Mouse (Mus musculus) urinary bladder, adult 18-20 months (tissue): ENCODE measurements around the gene Ucp3.
"Not testable (repeated sequence)": the region's sequence is repeated elsewhere in the genome, so short reads cannot be mapped to it uniquely, and the experiment has no call there.

Source experiments
- DNase-seq, 2 experiments: peaks; one replicate each; pipeline ENCODE4 v3.0.0; 2022; ENCODE audit warnings: low spot score in 2 of 2, mixed read lengths in 2 of 2

Ucp3 gene

DNA sequence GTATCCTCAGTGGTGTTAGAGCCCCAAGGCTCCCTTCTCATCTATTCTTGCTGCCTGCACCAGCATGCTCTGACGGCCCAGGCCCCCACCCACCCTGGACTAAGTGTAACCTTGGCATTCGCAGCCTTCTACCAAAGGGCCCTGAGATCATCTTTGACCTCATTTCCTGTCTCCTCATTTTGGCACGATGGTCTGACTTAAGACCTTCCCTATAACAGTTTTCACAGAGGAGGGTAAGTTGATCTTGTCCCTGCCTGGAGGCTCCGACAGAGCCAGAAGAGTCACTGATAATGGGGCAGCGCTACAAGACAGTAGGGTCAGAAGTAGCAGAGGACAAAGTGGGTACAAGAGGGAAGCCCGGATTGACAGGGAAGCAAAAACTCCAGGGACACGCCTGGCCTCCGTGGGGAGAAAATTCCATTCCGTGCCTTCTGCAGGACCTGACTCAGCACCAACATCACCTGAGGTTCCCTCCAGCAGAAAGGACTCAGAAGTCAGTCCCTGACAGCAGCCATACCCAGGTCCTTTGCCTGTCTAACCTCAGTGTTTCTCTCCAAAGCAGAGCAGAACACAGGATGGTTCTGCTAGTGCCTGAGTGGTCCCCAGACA lies 1.2 kb downstream of the Ucp3 start:
- no peak for DNase-seq

GRCm38 (mm10) chr7:100474680-100475079 lies 1.9 kb downstream of the Ucp3 start:
- DNase-seq: peak in 1 of 2 experiments; percentile 60

GRCm38 (mm10) chr7:100479100-100479822 lies 6.5 kb downstream of the Ucp3 start:
- no peak for DNase-seq

GRCm38 (mm10) chr7:100479823-100480164 lies 7.0 kb downstream of the Ucp3 start:
- no peak for DNase-seq

DNA sequence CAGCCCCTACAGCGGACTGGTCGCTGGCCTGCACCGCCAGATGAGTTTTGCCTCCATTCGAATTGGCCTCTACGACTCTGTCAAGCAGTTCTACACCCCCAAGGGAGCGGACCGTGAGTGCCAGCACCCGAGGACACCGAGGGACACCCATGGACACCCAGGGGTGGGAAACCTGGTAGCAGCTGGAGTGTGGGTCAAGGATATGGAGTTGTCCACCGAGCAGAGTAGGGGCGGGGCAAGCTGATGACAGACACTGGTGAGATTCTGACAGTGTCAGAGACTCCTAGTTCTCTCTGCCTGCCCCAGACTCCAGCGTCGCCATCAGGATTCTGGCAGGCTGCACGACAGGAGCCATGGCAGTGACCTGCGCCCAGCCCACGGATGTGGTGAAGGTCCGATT lies 7.4 kb downstream of the Ucp3 start:
- DNase-seq: no peak

DNA sequence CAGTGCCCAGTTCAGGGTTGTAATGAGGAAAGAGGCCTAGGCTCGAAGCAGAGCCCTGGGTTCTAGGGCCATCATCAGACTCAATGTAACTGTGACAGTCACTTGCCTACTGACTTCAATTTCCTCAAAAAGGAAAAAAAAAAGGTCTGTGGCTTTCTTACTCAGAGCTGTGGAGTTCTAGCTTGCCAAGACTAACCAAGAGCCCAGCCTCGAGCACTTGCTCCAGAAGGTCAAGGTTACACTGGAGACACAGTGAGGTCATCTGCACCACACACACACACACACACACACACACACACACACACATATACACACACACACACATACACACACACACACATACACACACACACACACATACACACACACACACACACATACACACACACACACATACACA lies 9.3 kb downstream of the Ucp3 start:
- DNase-seq: not testable (repeated sequence)

DNA sequence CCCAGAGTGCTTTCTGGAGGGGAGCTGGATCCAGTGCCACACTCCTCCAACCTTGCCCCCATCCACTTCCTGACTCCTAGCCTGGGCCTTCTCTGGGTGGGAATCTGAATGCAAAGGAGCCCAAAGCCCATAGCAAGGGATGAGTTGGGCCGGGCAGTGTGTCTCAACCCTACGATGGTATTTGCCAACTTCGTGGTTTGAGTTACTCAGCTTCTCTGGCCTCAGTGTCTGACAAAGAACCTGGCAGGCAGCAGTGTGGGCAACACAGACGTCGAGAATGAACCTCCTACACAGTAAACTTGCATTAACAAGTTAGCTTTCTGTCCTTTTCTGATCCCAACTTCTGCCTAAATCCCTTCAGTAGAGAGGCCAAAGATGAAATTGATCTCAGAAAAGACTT lies 11.7 kb downstream of the Ucp3 start:
- DNase-seq: no peak

DNA sequence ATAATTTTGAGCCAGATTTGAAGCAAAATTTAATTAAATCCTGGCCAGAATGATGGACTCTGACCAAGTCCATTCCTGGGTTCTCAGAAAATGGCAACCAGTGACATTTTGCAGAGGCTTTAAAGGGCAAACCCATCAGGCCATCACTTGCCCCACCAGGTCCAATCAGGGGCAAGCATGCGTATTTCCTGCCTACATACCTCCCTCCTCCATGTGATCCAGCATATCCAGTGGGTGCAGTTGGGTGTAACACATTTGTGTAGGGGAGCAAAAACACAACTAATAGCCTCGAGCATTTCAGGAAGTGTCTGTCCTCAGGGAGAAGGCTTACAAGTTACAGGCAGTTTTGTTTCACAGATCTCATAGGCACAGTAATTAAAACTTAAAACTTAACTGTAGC lies 14.5 kb downstream of the Ucp3 start:
- DNase-seq: no peak

- DNase-seq: no peak
Observed at GRCm38 (mm10) chr7:100488474-100489048, 15.8 kb downstream of the Ucp3 start.

GRCm38 (mm10) chr7:100492391-100493116 lies 19.8 kb downstream of the Ucp3 start:
- no peak for DNase-seq

DNA sequence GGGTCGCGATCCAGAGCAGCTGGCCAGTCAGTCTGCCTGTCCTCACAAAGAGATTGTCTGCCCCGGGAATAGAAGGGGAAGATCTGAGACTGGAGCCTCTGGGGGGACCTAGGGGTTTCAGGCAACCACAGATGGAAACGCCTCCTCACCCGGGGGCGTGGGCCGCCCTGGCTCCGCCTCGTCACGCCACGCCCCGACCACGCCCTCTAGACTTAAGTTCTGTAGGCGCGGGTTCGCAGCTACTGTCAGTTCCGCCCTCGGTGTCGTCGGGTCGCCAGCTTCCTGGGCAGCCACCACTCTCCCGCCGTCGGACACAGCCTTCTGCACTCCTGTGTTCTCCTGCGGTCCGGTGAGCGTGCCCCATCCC lies 20.3 kb downstream of the Ucp3 start, which contains the start of gene Ucp2:
TSS of gene Ucp2 (plus strand) at position 221 of the 367 bp plus-strand sequence.
- peak; percentile 86 to 94 for DNase-seq

DNA sequence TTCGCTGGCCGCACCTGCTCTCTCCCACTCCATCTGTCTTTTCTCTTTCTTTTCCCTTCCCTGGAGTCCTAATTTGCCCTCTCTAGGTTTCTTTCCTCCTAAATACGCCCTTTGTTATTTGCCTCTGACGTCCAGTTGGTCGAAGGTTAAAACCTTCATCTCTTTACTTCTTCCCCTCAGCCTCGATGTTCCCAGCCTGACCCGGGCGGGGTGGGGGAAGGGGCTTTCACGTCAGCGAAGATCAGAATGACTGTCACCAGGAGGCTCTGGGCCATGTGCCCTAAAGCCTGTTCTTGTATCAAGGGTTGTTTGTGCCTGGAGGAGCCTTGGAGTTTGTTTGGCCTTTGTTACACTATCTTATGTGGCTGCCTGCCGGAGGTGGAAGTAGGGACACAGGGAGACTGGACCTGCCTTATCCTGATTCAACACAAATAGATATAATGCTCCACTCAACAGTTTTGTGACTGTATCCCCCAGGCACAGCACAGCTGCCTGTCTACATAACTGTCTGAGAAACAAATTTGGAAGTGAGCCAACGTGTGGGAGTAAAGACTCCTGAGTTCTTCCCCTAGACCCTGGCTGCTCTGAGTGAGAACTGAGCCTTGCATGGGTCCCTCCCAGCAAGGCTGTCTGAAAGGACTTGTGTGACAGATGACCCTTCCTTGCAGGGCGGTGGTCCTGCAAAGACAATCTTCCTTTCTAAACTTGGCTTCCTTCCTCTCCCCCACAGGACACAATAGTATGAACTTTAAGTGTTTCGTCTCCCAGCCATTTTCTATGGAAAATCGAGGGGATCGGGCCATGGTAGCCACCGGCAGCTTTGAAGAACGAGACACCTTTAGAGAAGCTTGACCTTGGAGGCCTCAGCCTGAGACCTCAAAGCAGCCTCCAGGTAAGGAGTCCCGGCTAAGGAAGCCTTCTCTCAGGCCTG lies 21.0 kb downstream of the Ucp3 start:
- peak in 1 of 2 experiments; percentile 39 for DNase-seq

- no peak for DNase-seq
Observed at GRCm38 (mm10) chr7:100494415-100494831, 21.6 kb downstream of the Ucp3 start.

DNA sequence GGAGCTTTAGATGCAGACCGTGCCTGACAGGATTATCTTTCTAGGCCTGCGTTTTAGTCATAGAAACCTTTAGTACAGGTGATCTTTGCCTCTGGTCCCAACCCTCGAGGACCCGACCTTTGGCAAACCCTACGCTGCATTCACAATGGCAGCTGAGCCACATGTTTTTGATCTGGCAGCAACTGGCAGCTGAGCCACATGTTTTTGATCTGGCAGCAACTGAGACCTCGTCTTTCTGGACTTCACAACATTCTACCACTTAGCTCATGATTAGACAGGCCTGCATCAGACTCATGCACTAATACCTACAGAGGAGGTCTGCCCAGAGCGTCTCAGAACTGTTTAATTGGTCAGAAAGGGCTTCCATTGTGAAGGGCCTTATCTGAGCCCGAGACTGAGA lies 22.3 kb downstream of the Ucp3 start:
- no peak for DNase-seq

- peak; percentile 54 to 77 for DNase-seq
Observed at GRCm38 (mm10) chr7:100495581-100496251, 22.9 kb downstream of the Ucp3 start.

- no peak for DNase-seq
Observed at GRCm38 (mm10) chr7:100496371-100496770, 23.6 kb downstream of the Ucp3 start.

- DNase-seq: no peak
Observed at GRCm38 (mm10) chr7:100496791-100497190, 24.0 kb downstream of the Ucp3 start.

- DNase-seq: no peak
Observed at GRCm38 (mm10) chr7:100497402-100497801, 24.6 kb downstream of the Ucp3 start.

DNA sequence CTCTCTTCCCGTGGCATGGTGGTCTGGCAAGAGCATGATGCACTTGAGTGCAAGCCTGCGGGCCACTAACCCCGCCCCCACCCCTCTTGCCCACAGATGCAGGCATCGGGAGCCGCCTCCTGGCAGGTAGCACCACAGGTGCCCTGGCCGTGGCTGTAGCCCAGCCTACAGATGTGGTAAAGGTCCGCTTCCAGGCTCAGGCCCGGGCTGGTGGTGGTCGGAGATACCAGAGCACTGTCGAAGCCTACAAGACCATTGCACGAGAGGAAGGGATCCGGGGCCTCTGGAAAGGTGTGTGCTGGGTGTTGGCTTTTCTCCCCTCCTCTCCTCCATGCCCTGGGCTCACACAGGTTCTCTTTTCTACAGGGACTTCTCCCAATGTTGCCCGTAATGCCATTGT lies 25.2 kb downstream of the Ucp3 start:
- no peak for DNase-seq

GRCm38 (mm10) chr7:100499465-100499864 lies 26.7 kb downstream of the Ucp3 start:
- no peak for DNase-seq
